Mouse (Mus musculus) A20 (cell line): ENCODE results near the gene Vmn2r98.
"Not testable (repeated sequence)": the region's sequence is repeated elsewhere in the genome, so short reads cannot be mapped to it uniquely, and the experiment has no call there.

Experiments
- DNase-seq: peaks from one replicate; pipeline ENCODE4 v3.0.0-alpha.2; 2011; ENCODE audit warnings: low read depth, low spot score

Gene Vmn2r98

DNA sequence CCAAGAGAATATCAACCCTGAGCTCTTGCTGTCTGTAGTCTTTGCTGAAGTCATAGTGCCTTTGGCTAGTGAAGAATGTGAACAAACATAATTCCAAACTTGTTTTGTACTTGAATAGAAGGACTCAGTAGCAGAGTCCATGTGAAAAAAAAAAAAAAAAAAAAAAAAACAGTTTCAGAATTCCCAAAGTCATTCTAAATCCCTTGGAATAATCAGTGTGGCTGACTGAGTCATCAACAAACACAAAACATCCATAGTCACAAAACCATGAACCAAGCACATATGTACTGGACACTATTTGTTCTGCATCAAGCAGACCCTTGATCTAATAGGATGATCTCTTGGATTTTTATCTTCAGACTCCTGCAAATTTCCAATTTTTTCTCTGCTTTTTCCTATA is at the start of gene Vmn2r98:
Gene Vmn2r98 (plus strand): TSS at position 301 of the 400 bp plus-strand sequence.
- DNase-seq = not testable (repeated sequence)

DNA sequence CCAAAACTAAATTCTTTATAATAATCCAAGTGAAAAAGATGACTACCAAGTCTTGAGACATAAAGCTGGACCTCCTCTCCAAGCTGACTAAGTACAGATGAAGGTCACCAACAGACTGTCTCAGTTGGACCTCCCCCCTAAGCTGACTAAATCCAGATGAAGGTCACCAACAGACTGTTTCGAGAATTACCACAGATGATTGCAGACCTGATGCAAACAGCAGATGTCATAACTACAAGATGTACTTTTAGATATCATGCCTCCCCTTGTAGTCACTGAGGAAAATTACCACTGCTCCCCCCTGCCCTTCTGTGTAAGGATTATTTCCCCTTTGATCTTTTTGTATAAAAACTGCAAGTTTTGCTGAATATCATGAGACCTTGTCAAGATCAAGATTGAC is 21.8 kb upstream of the Vmn2r98 start:
- not testable (repeated sequence) for DNase-seq

DNA sequence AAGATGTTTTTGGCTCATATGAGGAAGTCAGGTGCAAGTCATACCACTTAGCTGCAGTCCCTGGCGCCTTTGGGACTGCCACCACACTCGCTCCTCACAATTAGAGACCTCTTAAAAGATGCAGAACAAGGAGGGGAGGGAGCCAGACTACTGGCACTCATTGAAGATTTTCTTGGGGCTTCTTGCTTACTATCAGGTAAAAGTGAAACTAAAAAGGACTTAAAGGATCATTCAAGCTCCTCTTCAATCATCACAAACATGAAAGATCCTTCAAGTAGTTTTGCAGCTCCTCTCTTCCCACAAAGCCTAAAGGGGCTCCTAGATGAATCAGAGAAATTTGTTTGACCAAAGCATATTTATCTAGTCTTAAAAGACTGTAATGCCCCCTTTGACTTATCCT is 21.3 kb upstream of the Vmn2r98 start:
- DNase-seq = no peak

DNA sequence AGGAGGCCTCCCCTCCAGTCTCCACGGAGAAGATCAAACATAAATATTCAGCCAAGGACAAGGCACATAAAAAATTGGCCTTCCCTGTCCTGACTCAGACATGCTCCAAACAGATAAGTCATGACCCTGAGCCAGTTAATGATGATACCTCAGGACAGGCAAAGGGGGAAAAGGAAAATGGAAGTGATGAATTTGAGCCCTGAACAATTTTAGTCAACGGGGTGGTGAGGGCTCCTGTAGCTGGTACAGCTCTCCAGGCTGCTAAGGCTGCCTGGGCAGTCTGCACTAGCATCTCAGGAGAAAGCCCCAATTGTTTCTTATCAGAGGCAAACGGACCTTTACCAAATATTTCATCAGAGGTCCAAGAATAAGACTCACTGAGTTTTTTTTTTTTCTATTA is 20.5 kb upstream of the Vmn2r98 start:
- no peak for DNase-seq
